Mouse (Mus musculus): ENCODE results near the gene Plekhm3.

Gene Plekhm3

DNA sequence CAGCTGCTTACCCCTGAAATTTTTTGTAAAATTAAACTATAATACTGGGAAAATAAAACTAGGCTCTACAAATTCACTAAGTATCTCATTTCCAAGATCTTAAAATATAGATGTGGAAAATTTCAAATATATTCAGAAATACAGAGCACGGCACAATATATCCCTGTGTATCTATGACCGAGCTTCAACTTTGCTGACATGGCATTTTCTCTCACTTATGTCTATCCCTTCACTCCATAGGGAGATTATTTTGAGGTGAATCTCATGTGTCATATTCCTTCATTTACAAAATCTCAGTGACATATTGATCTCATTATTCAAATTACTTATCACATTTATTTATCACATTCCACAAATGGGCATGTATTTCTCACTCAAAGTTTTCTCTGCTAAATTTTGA lies 143.4 kb downstream of the Plekhm3 start:
- DNase-seq, result no peak

- DNase-seq, result no peak
These were observed 144.7 kb downstream of the Plekhm3 start for GRCm38 (mm10) chr1:64811956-64812355.

- DNase-seq, result no peak
These were observed 147.5 kb downstream of the Plekhm3 start for GRCm38 (mm10) chr1:64809085-64809484.

DNA sequence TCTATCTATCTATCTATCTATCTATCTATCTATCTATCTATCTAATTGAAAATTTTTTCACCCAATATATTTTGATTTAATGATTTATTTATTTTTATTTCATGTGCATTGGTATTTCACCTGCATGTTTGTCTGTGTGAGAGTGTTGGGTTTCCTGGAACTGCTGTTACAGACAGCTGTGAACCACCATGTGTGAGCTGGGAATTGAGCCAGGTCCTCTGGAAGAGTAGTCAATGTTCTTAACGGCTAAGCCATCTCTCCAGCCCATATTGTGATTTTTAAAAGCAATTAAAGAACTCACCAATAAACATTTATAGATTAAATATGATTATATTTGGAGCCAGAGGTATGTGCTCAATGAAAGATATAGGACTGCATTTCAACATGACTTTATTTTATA lies 148.9 kb downstream of the Plekhm3 start:
- no peak for DNase-seq

DNA sequence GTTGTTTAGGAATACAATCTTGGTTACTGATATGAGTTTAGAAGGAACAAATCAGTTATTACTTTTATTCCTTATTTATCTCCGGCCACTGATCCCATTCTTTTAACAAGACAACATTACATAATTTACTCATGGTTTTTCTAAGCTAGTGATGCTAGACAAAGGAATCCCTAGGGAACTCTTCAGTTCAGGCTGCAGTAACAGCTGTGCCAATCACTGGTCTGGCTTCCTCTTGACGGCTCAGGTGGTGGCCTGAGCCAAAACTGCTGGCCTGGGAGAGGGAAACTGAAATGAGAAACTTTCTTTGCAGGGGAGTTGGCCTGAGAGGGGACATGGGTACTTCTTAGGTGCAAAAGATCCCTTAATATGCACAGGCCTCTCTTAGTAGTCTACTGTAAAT lies 151.4 kb downstream of the Plekhm3 start:
- DNase-seq, result no peak

DNA sequence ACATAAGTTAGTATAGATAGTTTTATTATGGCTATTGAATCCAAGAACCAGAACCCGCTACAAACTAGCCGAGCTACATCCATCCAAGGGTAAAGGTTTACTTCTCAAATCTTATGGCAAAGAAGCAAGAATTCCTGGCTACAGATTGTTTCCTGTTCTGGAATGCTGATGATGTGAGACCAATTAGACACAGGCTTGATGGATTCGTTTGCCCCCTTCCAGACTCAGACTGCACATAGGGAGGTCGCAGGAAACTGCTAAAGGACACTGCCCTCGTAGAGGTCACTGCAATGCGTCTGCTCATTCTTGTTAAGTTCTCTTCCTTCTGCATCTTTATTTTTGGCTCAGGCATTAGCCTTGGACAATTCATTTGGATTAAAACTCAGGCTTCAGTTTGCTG lies 154.0 kb downstream of the Plekhm3 start:
- DNase-seq, result no peak

GRCm38 (mm10) chr1:64797621-64798020 lies 159.0 kb downstream of the Plekhm3 start:
- no peak for DNase-seq

- DNase-seq, result no peak
These were observed 159.6 kb downstream of the Plekhm3 start for GRCm38 (mm10) chr1:64796867-64797582.

DNA sequence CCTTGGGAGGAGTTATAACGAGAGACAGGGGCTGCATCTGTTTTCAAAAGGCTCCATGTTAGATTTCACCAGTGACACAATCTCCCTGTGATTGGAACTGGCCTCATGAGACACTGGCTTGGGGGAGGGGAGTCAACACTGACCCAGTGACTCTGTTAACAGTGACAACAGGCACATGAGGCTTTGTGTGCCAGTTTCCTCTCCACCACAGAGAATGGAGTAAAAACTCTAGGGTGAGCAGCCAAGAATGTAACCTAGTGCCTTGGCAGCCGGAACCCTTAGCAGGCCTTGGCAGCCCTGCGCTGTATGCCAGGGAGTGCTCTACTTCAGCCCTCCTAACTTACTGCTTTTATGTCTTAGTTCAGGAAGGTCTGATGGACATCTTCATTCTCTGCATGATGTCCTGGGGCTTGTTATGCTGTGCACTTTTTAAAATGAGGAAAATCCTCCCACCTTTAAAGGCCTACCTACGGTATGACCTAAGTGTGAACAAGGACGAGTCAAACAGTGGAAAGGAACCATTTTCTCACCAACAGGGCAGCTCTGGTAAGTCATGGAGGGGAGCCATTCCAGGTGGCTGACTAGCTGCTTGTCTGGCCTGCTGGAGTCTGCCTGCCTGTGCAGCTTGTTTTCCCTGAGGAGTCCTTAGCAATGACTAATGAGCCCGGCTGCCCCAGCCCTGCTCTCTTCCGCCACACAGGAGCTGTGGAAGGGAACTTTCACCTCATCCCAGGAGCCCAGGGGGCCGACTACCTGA lies 161.2 kb downstream of the Plekhm3 start:
- DNase-seq, result no peak

GRCm38 (mm10) chr1:64794096-64794495 lies 162.5 kb downstream of the Plekhm3 start:
- no peak for DNase-seq

GRCm38 (mm10) chr1:64793234-64793530 lies 163.4 kb downstream of the Plekhm3 start:
- no peak for DNase-seq

GRCm38 (mm10) chr1:64792521-64793233 lies 163.9 kb downstream of the Plekhm3 start:
- DNase-seq, result no peak

- DNase-seq, result peak; percentile 54
These were observed 164.8 kb downstream of the Plekhm3 start for GRCm38 (mm10) chr1:64791826-64792225.

DNA sequence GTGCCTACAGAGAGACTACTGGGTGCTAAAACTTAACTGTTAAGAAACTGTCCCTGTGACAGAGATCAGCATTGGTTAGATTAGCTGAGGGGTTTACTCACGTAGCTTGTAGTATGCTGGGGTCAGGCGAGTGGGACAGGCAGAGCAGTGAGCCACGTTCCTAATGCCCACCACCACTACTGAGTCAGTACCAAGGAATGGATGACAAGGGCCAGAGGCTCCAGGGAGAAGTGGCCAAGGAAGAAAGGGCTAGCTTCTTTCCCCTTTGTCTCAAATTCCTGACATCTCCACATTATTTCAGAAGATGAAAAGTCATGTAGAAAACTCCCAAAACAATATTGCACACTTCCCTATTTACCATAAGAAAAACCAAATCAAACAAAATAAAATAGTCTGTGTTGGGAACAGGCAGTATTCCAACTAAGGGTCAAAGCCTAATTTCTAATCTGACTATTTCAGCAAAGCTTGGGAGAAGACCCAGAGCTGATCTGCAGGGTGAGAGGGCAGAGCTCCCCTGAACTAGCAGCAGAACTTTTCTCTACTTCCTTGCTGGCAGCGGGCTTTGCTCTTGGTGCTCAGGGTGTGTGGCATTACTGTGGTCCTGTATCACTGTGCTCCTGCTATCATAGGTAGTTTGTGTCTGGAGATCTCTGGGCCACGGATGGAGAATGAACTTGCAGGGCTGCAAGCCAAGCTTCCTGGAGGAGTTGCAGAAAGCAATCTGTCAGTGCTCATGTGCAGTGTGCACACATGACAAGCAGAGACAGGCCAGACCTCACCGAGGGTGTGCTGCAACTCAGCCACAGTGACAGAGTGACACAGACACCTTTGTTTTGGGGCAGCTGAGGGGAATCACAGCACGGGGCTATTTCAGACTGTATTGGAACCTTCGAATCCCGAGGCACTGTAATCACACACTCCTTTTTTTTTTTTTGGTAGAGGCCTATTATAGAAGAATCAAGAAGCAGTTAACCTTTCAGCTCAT lies 165.5 kb downstream of the Plekhm3 start:
- no peak for DNase-seq

- DNase-seq, result no peak
These were observed 168.7 kb downstream of the Plekhm3 start for GRCm38 (mm10) chr1:64787701-64788515.

DNA sequence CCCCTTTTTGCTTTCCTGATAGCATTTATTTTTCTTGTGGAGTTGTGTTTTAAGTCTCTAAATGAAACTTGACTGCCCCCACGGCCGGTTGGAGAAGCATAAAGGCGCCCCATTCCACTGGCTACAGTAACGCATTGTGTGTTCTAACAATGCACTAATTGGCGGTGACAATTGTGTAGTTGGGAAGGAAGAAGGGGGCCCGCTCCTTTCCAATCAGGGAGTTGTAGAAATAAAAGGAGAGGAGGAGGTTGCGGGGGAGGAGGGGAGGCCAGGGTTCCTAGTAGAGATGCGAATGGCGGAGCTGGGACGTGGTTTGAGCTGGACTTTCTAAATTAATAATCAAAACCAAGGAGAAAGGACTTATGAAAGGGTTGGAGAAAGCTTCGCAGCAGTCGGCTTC lies 176.8 kb downstream of the Plekhm3 start:
- DNase-seq, result no peak

DNA sequence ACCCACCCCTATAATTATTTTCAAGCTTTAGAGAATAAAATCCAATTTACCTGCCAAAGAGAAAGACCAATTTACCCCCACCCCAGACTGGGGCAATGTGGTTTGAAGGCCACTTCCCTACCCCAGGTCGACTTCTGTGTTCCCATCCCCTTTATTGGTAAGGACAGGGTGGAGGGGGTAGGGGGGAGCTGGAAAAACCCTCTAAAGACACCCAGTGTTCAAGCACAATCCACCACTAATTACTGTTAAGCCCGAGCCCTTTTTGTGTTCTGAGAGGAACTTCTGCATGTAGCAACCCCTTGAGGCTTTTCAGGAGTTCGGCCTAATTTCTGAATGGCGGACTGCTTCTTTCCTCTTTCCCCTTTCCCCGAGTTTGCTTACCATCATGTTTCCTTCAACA lies 177.2 kb downstream of the Plekhm3 start:
- DNase-seq, result no peak

GRCm38 (mm10) chr1:64773305-64773704 lies 183.3 kb downstream of the Plekhm3 start:
- no peak for DNase-seq

- DNase-seq, result no peak
These were observed 186.5 kb downstream of the Plekhm3 start for GRCm38 (mm10) chr1:64770169-64770568.

- DNase-seq, result no peak
These were observed 195.0 kb downstream of the Plekhm3 start for GRCm38 (mm10) chr1:64761646-64762045.

DNA sequence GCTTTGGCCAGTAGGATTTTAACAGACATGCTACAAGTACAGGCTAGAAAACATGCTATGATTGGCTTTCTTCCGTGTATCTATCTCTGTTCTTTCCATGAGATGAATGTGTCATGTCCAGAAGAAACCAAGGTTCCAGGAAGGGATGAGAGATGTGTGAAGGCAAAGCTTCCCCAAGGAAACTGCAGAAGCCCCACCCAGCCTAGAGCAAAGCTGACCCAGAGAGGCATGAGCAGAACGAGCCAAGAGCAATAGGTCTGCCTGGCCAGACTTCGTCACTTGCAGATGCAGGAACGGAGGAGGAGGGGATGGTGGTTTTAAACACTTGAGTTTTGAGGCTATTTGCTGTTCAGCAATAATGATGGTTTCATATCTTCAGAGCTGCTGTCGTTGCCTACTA lies 198.9 kb downstream of the Plekhm3 start:
- no peak for DNase-seq

DNA sequence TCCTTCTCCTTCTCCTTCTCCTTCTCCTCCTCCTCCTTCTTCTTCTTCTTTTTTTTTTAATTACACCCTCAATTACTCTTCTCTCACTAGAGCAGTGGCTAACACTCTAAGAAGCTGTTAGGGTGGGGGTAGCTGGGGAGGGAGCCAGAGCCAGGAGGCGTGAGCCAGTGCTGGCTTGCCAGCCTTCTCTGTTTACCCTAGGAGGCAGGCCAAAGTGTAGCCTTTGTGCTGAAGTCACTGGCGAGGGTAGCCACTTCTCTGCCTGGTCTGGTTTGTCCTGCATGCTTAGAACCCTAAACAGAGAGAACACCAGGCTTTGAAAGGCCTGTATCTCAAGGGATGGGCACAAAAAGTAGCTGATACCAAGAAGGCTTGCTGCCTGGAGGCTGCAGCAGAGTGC lies 199.4 kb downstream of the Plekhm3 start:
- no peak for DNase-seq
